Mouse (Mus musculus): ENCODE data around the gene A730071L15Rik.

Gene A730071L15Rik

GRCm38 (mm10) chr11:6199410-6200086 lies at the start of gene A730071L15Rik:
TSS of gene A730071L15Rik (plus strand) at chr11:6200029.
- no peak for DNase-seq

- no peak for DNase-seq
Measured at GRCm38 (mm10) chr11:6152864-6153263, 47.0 kb upstream of the A730071L15Rik start.

- DNase-seq = peak; percentile 21
Measured at GRCm38 (mm10) chr11:6154211-6154701, 45.6 kb upstream of the A730071L15Rik start.

GRCm38 (mm10) chr11:6156651-6157050 lies 43.2 kb upstream of the A730071L15Rik start:
- peak; percentile 32 for DNase-seq

GRCm38 (mm10) chr11:6157119-6157518 lies 42.7 kb upstream of the A730071L15Rik start:
- DNase-seq = peak; percentile 87

GRCm38 (mm10) chr11:6158515-6158914 lies 41.3 kb upstream of the A730071L15Rik start:
- DNase-seq = peak; percentile 18

- no peak for DNase-seq
Measured at GRCm38 (mm10) chr11:6159704-6160275, 40.0 kb upstream of the A730071L15Rik start.

- no peak for DNase-seq
Measured at GRCm38 (mm10) chr11:6160663-6161271, 39.1 kb upstream of the A730071L15Rik start.

- peak; percentile 38 for DNase-seq
Measured at GRCm38 (mm10) chr11:6161549-6161948, 38.3 kb upstream of the A730071L15Rik start.

GRCm38 (mm10) chr11:6163062-6163461 lies 36.8 kb upstream of the A730071L15Rik start:
- DNase-seq = no peak

GRCm38 (mm10) chr11:6163706-6164105 lies 36.1 kb upstream of the A730071L15Rik start:
- peak; percentile 12 for DNase-seq

- DNase-seq = no peak
Measured at GRCm38 (mm10) chr11:6164781-6165180, 35.0 kb upstream of the A730071L15Rik start.

GRCm38 (mm10) chr11:6165391-6166081 lies 34.3 kb upstream of the A730071L15Rik start:
- DNase-seq = no peak

GRCm38 (mm10) chr11:6166351-6166750 lies 33.5 kb upstream of the A730071L15Rik start:
- DNase-seq = peak; percentile 18

GRCm38 (mm10) chr11:6169041-6169663 lies 30.7 kb upstream of the A730071L15Rik start:
- DNase-seq = no peak

GRCm38 (mm10) chr11:6174719-6175118 lies 25.1 kb upstream of the A730071L15Rik start:
- no peak for DNase-seq

- no peak for DNase-seq
Measured at GRCm38 (mm10) chr11:6175506-6175905, 24.3 kb upstream of the A730071L15Rik start.

GRCm38 (mm10) chr11:6177781-6178420 lies 21.9 kb upstream of the A730071L15Rik start:
- no peak for DNase-seq

- no peak for DNase-seq
Measured at GRCm38 (mm10) chr11:6178673-6179166, 21.1 kb upstream of the A730071L15Rik start.

- no peak for DNase-seq
Measured at GRCm38 (mm10) chr11:6179194-6179593, 20.6 kb upstream of the A730071L15Rik start.

GRCm38 (mm10) chr11:6180811-6181399 lies 18.9 kb upstream of the A730071L15Rik start:
- DNase-seq = no peak

GRCm38 (mm10) chr11:6183246-6183645 lies 16.6 kb upstream of the A730071L15Rik start:
- DNase-seq = no peak
